Mouse (Mus musculus) liver, postnatal 0 days (tissue): ENCODE data around the gene St6galnac5.

Experiments used
- CTCF ChIP-seq: sonication (generic); IDR thresholded peaks from 2 replicates; pipeline ENCODE4 v1.5.1; 2016; ENCODE audit warnings: antibody characterized with exemption, low read depth
- EP300 ChIP-seq: IDR thresholded peaks from 2 replicates; pipeline ENCODE4 v1.6.1; 2016; ENCODE audit warnings: antibody characterized with exemption, low read depth, mild to moderate bottlenecking

DNA sequence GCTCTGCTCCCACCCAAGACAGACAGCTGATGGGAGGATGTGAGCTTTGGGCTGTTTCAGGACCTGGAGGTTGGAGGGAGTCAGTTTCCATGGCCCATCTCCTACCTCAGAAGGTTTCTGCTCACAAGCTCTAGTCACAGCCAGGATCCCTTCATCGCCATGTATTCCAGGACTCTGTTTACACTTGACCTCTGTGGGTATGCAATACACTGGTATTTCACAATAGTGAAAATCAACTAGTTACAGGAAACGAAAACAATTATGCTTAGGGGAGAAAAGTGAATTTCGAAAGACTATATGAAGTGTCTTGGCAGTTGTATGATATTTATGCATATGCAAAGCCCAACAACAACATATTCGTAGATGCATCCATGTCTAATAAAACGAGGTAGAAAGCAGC is 166.9 kb downstream of the St6galnac5 start:
- TF ChIP-seq CTCF = no peak
- no peak for TF ChIP-seq EP300
